Mouse (Mus musculus) intestine, postnatal 0 days (tissue): ENCODE data around the gene Sec14l1. TPM values are rescaled to one million over a fixed set of nuclear protein-coding genes. Genes with fewer than 3 reads are reported as not detected.

Experiments
- ATAC-seq: fragments of 200-750 bp; cut with Nextera tagmentation; 2 replicates; pipeline ENCODE4 v1.8.0; 2017; ENCODE audit warnings: mild to moderate bottlenecking, moderate TSS enrichment, moderate library complexity
- H3K27ac ChIP-seq: fragments of 300-500 bp; sonication (generic); 2 replicates; pipeline ENCODE4 v1.5.1; 2014; ENCODE audit warnings: mild to moderate bottlenecking, low read depth, low read length, moderate library complexity
- H3K27me3 ChIP-seq: fragments of 300-500 bp; sonication (generic); replicated peaks from 2 replicates; pipeline ENCODE4 v1.6.1; 2014; ENCODE audit warnings: low read length, mixed read lengths; ENCODE audit not compliant: control insufficient read depth, insufficient read depth
- H3K36me3 ChIP-seq: fragments of 300-500 bp; sonication (generic); 2 replicates; pipeline ENCODE4 v1.6.1; 2014; ENCODE audit warnings: mild to moderate bottlenecking, moderate library complexity; ENCODE audit not compliant: control insufficient read depth, insufficient read depth
- H3K4me1 ChIP-seq: fragments of 300-500 bp; sonication (generic); replicated peaks from 2 replicates; pipeline ENCODE4 v1.6.1; 2014; ENCODE audit warnings: antibody characterized with exemption, low read length, mixed read lengths; ENCODE audit not compliant: control insufficient read depth, insufficient read depth
- H3K4me2 ChIP-seq: fragments of 300-500 bp; sonication (generic); replicated peaks from 2 replicates; pipeline ENCODE4 v1.6.1; 2014; ENCODE audit warnings: low read depth, mild to moderate bottlenecking, moderate library complexity
- H3K4me3 ChIP-seq: fragments of 300-500 bp; sonication (generic); 2 replicates; pipeline ENCODE4 v1.5.1; 2014; ENCODE audit warnings: low read depth, low read length
- H3K9ac ChIP-seq: fragments of 300-500 bp; sonication (generic); 2 replicates; pipeline ENCODE4 v1.6.1; 2014; ENCODE audit warnings: mild to moderate bottlenecking, low read depth, low read length
- H3K9me3 ChIP-seq: fragments of 300-500 bp; sonication (generic); 2 replicates; pipeline ENCODE4 v1.6.1; 2016; ENCODE audit warnings: mixed run types; ENCODE audit not compliant: control insufficient read depth
- CTCF ChIP-seq: sonication (generic); IDR thresholded peaks from 2 replicates; pipeline ENCODE4 v1.5.1; 2016; ENCODE audit warnings: low read depth, mild to moderate bottlenecking, control low read depth, antibody characterized with exemption, moderate library complexity
- WGBS: fragments of 180-500 bp; shearing (Covaris S2); extraction: QIAGEN DNeasy Blood & Tissue Kit; methylation state at CpG from one replicate; pipeline ENCODE4 v1.1.7; 2014; 5-methylcytosine and 5-hydroxymethylcytosine counted together
- polyA plus RNA-seq: library from polyadenylated mRNA; unstranded; fragments of >200 nt; fragmentation: Nextera tagmentation; extraction: Ambion mirVana; gene quantifications from 2 replicates; pipeline ENCODE4 v1.2.1, GENCODE M21; 2015

The Sec14l1 gene
- polyA plus RNA-seq, 1 experiment from 2014 or later = 22.8 TPM

DNA sequence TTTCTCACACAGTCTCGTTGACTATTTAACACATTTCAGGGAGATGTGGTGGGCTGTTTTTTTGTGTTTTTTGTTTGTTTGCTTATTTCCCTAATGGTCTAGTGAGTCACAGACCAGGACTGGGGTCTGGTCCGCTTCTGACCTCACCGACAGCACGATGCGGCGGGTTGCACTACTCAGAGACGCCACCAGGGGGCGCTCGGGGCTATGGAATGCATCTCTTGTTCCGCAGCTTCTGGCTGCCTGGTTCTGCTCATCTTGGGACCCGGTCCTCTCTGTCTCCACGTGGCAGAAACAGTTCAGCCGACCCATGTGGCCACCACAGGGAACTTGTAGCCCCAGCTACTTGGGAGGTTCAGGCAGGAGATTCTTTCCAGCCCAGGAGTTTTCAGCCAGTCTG lies 42.8 kb upstream of the Sec14l1 start:
- H3K27me3 ChIP-seq = no peaks in the 10 kb centered on the region
- no peaks in the 10 kb centered on the region for H3K36me3 ChIP-seq
- no peaks in the 10 kb centered on the region for H3K4me1 ChIP-seq
- H3K9me3 ChIP-seq = no peaks in the 10 kb centered on the region
- H3K9ac ChIP-seq = no peak overlapping the region
- peak; percentile 36; the same call in 1 of the 2 replicates for ATAC-seq
- TF ChIP-seq CTCF = peak; percentile 99
- no peak overlapping the region for H3K4me2 ChIP-seq
- H3K4me3 ChIP-seq = no peak overlapping the region
- under 1% methylated on average over 13 of the region's 13 CpGs for WGBS
- H3K27ac ChIP-seq = no peak overlapping the region

DNA sequence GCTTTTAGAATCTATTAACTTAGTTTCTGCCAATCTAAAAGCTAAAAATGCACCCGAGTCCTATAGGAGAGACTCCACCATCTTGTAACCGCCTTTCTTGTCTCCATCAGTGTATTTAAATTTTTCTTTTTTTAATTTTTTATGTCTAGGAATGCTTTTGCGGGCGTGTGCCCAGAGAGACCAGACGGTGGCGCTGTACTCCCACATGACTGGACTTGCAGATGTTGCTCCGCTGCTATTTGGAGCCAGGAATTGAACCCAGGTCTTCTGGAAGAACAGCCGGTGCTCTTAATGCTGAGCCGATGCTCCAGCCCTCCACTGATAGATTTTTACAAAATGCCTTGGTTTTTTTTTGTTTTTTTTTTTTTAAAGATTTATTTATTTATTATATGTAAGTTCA lies 41.5 kb upstream of the Sec14l1 start:
- Histone ChIP-seq H3K27me3 (no peaks in the 10 kb centered on the region), H3K4me3 (no peak overlapping the region), H3K9ac (no peak overlapping the region), H3K27ac (no peak overlapping the region), H3K36me3 (peaks cover 6% of the 10 kb centered on the region; the same call in 1 of the 2 replicates), H3K4me2 (no peak overlapping the region), H3K9me3 (no peaks in the 10 kb centered on the region), H3K4me1 (0 out of 2 replicates have a peak, but pooled peaks cover 4% of the 10 kb centered on the region)
- 92% methylated on average over 9 of the region's 9 CpGs for WGBS
- no peak for ATAC-seq
- TF ChIP-seq CTCF = peak; percentile 46

DNA sequence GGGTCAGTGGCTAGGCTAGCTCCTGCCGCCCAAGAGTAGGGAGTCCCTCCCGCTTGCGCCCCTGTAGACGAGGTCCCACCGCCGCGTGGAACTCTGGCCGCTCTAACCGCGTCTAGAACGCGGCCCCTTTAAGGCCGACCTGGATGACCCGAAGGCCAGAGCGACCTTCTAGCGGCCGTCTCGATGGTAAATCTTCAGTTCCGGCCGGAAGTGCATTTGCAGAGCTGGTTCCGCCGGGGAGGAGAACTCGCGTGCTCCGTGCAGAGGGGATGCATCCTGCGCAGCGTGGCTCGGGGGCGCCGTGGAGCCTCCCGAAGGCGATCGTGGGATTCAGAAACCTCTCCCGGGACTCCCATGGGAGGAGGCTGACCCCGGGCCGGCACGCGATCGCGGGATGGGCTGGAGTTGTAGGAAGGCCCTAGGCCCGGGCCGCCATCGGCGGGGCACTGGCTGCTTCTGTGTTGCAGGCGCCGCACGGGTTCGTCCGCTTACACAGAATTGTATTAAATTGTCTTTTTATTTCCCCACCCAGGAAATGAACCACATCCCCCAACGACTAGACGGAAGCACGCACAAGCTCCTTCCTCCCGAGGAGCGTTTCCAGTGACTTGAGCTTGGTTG lies 38.3 kb upstream of the Sec14l1 start:
- TF ChIP-seq CTCF = peak; percentile 24; the same call in 1 of the 2 replicates
- Histone ChIP-seq H3K9ac (peak overlapping the region; percentile 63), H3K36me3 (peaks cover 28% of the 10 kb centered on the region), H3K4me1 (peaks cover 4% of the 10 kb centered on the region; the same call in 1 of the 2 replicates), H3K27ac (peak overlapping the region; percentile 29), H3K4me3 (peak overlapping the region; percentile 78), H3K9me3 (no peaks in the 10 kb centered on the region), H3K4me2 (peak overlapping the region; percentile 82), H3K27me3 (no peaks in the 10 kb centered on the region)
- WGBS = under 1% methylated on average over 54 of the region's 54 CpGs
- peak; percentile 59 for ATAC-seq

DNA sequence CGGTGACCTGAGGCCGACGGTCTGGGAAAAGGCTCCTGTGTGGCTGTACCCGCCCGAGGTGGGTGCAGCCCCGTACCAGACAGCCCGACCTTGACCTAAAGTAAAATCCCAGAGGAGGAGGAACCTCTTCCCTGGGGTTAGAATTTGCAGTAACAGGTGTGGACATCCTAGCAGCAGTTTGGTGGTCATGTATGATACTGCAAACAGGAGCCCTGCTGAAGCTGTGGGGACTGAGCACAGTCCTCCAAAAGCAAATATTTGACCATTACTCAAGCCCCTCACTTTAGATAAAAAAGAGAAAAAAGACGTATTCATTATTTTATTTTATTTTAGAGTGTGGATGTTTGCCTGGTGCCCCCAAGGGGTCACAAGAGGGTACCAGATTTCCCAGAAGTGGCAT lies 37.7 kb upstream of the Sec14l1 start:
- peaks cover 28% of the 10 kb centered on the region for H3K36me3 ChIP-seq
- no peaks in the 10 kb centered on the region for H3K9me3 ChIP-seq
- H3K4me3 ChIP-seq = peak overlapping the region; percentile 78
- peak overlapping the region; percentile 63 for H3K9ac ChIP-seq
- WGBS = 3% methylated on average over 8 of the region's 8 CpGs
- H3K27ac ChIP-seq = peak overlapping the region; percentile 29; the same call in 1 of the 2 replicates
- peaks cover 9% of the 10 kb centered on the region; the same call in 1 of the 2 replicates for H3K4me1 ChIP-seq
- no peak for TF ChIP-seq CTCF
- ATAC-seq = no peak
- H3K27me3 ChIP-seq = no peaks in the 10 kb centered on the region
- peak overlapping the region; percentile 82 for H3K4me2 ChIP-seq

DNA sequence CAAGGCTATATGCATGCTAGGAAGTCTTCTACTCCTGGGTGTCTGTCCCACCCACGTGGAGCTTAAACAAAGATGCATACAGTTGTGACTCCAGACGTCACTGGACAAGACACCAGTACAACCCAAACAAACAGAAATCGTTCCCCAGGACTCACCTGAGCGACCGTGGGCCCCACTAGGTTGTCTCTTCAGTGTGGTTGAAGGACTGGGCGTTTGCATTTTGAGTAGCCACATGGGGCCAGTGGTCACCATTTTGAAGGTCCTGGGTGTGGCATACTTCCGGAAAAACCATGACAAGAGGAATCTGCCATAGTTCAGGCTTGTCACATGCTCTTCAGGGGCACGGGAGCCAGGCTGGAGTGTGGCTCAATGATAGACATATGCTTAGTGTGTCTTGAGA lies 37.1 kb upstream of the Sec14l1 start:
- TF ChIP-seq CTCF = no peak
- Histone ChIP-seq H3K4me2 (peak overlapping the region; percentile 82), H3K9me3 (no peaks in the 10 kb centered on the region), H3K36me3 (peaks cover 28% of the 10 kb centered on the region), H3K27me3 (no peaks in the 10 kb centered on the region), H3K4me1 (peaks cover 14% of the 10 kb centered on the region; the same call in 1 of the 2 replicates), H3K4me3 (peak overlapping the region; percentile 78; the same call in 1 of the 2 replicates), H3K9ac (no peak overlapping the region), H3K27ac (0 out of 2 replicates have a peak overlapping the region, but pooled peaks have one; percentile 21)
- 69% methylated on average over 8 of the region's 8 CpGs for WGBS
- ATAC-seq = no peak

DNA sequence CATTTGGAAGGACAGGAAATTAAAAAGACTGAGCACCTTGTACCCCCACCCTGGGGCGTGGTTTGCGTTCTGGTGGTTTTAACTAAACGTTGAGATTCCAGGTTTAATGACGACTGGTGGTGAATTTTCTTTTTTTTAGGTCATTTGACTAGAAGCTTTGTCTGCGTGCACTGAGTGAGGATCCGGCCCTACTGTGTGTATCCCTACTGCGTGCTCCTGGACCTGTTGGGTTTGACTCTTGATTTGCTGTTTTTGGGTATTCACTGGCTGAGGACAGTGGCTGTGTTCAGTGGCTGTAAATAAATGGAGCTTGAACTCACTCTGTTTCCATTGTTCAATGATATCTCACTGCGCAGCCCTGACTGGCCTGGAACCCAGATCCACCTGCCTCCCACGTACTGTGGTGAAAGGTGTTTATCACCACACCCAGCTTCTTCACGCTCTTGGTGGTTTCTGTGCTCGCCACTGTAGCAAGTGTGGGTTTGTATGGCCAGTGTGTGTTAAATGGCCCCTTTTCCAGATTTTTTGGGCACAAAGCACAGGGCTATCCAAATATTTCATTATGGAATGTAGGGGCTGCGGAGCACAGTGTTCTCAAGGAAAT lies 36.2 kb upstream of the Sec14l1 start:
- no peak for ATAC-seq
- H3K27ac ChIP-seq = 0 out of 2 replicates have a peak overlapping the region, but pooled peaks have one; percentile 21
- H3K4me2 ChIP-seq = no peak overlapping the region
- H3K36me3 ChIP-seq = peaks cover 28% of the 10 kb centered on the region
- H3K9ac ChIP-seq = no peak overlapping the region
- 84% methylated on average over 12 of the region's 12 CpGs for WGBS
- no peaks in the 10 kb centered on the region for H3K27me3 ChIP-seq
- H3K9me3 ChIP-seq = no peaks in the 10 kb centered on the region
- TF ChIP-seq CTCF = no peak
- H3K4me3 ChIP-seq = no peak overlapping the region
- H3K4me1 ChIP-seq = peaks cover 14% of the 10 kb centered on the region; the same call in 1 of the 2 replicates
